In the genomic region with DNA sequence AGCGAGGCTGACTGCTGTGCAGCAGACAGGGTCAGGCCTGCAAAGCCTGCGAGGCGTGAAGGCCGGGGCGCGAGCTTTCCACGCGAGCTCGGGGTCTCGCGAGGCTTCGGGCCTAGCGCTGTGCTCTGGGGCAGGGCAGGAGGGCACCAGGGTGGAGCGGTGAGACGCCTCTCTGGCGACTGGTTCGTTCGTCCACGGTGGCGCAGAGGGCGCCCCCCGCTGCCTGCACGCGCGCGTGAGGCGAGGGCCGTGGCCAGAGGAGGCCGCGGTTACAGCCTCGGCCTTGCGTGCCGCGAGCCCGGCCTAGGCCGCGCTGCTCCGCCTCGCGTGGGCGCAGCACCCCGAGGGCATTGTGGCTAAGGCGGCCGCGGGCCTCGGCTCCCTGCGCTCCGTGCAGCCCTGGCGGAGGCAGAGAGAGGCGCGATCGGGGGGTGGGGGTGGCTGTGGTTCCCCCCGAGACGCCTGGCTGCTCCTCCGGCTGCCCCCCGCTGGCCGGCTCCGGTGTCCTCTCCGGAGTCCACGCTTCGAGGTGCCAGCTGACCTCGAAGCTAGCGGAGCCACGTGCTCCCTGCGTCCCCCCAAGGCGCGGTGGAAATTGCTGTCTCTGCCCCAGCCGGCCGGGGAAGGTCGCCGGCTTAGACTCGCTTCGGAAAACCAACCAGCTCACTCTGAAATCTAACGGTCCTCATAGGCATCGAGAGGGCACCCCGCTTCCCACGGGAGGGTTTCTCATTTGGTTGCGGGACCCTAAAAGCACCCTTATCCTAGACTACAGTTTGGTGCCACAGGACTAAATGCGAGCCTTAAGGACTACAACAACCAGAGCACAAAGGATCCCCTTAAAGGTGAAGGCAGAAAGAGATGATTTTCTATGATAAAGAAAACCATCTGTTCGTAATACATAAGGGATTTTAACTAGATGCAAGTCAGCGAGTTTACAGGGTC, we compare ENCODE assay signal across 9 mouse cellular contexts. TPM values are rescaled to one million over a fixed set of nuclear protein-coding genes. Genes with fewer than 3 reads are reported as not detected.
DNase-seq lines count a peak whose midpoint lies in the region; ATAC-seq and TF ChIP-seq lines count a peak whose summit lies in the region.
"Had no signal": no experiment of that assay in that cellular context is flagged by ENCODE, and none has a peak within 500 bp of the region (broad histone marks: within the 10 kb centered on the region; RNA-seq: fewer than 3 reads in every experiment).

No protein-coding gene starts in this region.

- TF ChIP-seq CTCF in midbrain, postnatal 0 days (IDR thresholded peaks at IDR 0.05): no peak

- no peaks in the 10 kb centered on the region for H3K9me3 ChIP-seq in heart, embryonic 14.5 days (ENCODE audit: control insufficient read depth, low read length)
- H3K9me3 ChIP-seq in hindbrain, embryonic 11.5 days (ENCODE audit: control insufficient read depth, low read length): no peaks in the 10 kb centered on the region
- no peaks in the 10 kb centered on the region for H3K9me3 ChIP-seq in midbrain, postnatal 0 days (ENCODE audit: low read length)

- H3K4me2 ChIP-seq in heart, embryonic 14.5 days (ENCODE audit: low read length): peak overlapping the region; percentile 50
- no peak overlapping the region; the same call in 1 of the 2 replicates for H3K4me2 ChIP-seq in hindbrain, embryonic 11.5 days (replicated peaks; ENCODE audit: low read depth, low read length)
- H3K4me2 ChIP-seq in midbrain, postnatal 0 days (ENCODE audit: low read depth, low read length, poor library complexity, severe bottlenecking): no peak overlapping the region

- ATAC-seq in heart, embryonic 14.5 days (ENCODE audit: insufficient number of reproducible peaks, insufficient read depth, low FRiP score, low read depth): no peak
- peak; percentile 46 for ATAC-seq in hindbrain, embryonic 11.5 days (ENCODE audit: low FRiP score)
- peak; percentile 38 for ATAC-seq in midbrain, postnatal 0 days (ENCODE audit: low FRiP score)

- H3K4me1 ChIP-seq in heart, embryonic 14.5 days (ENCODE audit: control insufficient read depth in 2 of 2, insufficient read depth in 2 of 2, low read length in 2 of 2): peaks cover 7 to 23% of the 10 kb centered on the region in 2 experiments
- peaks cover 5% of the 10 kb centered on the region for H3K4me1 ChIP-seq in hindbrain, embryonic 11.5 days (replicated peaks; ENCODE audit: control insufficient read depth, insufficient read depth, low read length)
- H3K4me1 ChIP-seq in midbrain, postnatal 0 days (ENCODE audit: insufficient read depth, low read length): peaks cover 3% of the 10 kb centered on the region; the same call in 1 of the 2 replicates

- H3K9ac ChIP-seq in heart, embryonic 14.5 days (ENCODE audit: low read length): peak overlapping the region; percentile 30; the same call in 1 of the 2 replicates
- H3K9ac ChIP-seq in hindbrain, embryonic 11.5 days (ENCODE audit: low read depth, low read length): peak overlapping the region; percentile 8; the same call in 1 of the 2 replicates
- no peak overlapping the region for H3K9ac ChIP-seq in midbrain, postnatal 0 days (replicated peaks; ENCODE audit: low read length, poor library complexity, severe bottlenecking)

- WGBS in heart, embryonic 14.5 days: 3% methylated on average over 71 of the region's 81 CpGs
- 2% methylated on average over 79 of the region's 81 CpGs for WGBS in hindbrain, embryonic 11.5 days
- 3% methylated on average over 60 of the region's 81 CpGs for WGBS in midbrain, postnatal 0 days

- H3K4me3 ChIP-seq in heart, embryonic 14.5 days (ENCODE audit: control insufficient read depth in 1 of 2, insufficient read depth in 1 of 2, low read depth in 1 of 2, low read length in 2 of 2): peak overlapping the region; percentile 0 to 30; a peak in 3 of 4 replicates
- peak overlapping the region; percentile 14; the same call in 1 of the 2 replicates for H3K4me3 ChIP-seq in hindbrain, embryonic 11.5 days (ENCODE audit: low read depth, low read length)
- no peak overlapping the region for H3K4me3 ChIP-seq in midbrain, postnatal 0 days (ENCODE audit: low read depth, low read length)

- peaks cover 94% of the 10 kb centered on the region for H3K27me3 ChIP-seq in heart, embryonic 14.5 days (ENCODE audit: control insufficient read depth, insufficient read depth, low read length)
- peaks cover 74% of the 10 kb centered on the region for H3K27me3 ChIP-seq in hindbrain, embryonic 11.5 days (ENCODE audit: control insufficient read depth, insufficient read depth, low read length)
- peaks cover 76% of the 10 kb centered on the region for H3K27me3 ChIP-seq in midbrain, postnatal 0 days (ENCODE audit: insufficient read depth, low read length)

- H3K27ac ChIP-seq in heart, embryonic 14.5 days (replicated peaks in 1 of 2; ENCODE audit: control insufficient read depth in 1 of 2, insufficient read depth in 1 of 2, low read depth in 2 of 2, low read length in 2 of 2): no peak overlapping the region
- 0 out of 2 replicates have a peak overlapping the region, but pooled peaks have one; percentile 17 for H3K27ac ChIP-seq in hindbrain, embryonic 11.5 days (ENCODE audit: low read depth, low read length)
- H3K27ac ChIP-seq in midbrain, postnatal 0 days (ENCODE audit: low read depth, low read length): no peak overlapping the region

- DNase-seq in heart, adult 8-10 months (ENCODE audit: low spot score): no peak
- DNase-seq in embryo, embryonic 11 days: peak; percentile 57
- DNase-seq in hindbrain, embryonic 11.5 days (ENCODE audit: low spot score): peak; percentile 63
- DNase-seq in midbrain, postnatal 0 days (ENCODE audit: low spot score): no peak
- DNase-seq in right cerebral cortex, adult 18-20 months: no peak
- no peak for DNase-seq in spleen, postnatal 14 days (ENCODE audit: low spot score in 2 of 2)
- no peak for DNase-seq in right cerebral cortex, postnatal 36 days (ENCODE audit: low spot score in 2 of 2)

- no peaks in the 10 kb centered on the region for H3K36me3 ChIP-seq in heart, embryonic 14.5 days (ENCODE audit: control insufficient read depth, insufficient read depth, low read length)
- no peaks in the 10 kb centered on the region for H3K36me3 ChIP-seq in hindbrain, embryonic 11.5 days (ENCODE audit: control insufficient read depth, insufficient read depth, low read length)
- H3K36me3 ChIP-seq in midbrain, postnatal 0 days (ENCODE audit: insufficient read depth, low read length): no peaks in the 10 kb centered on the region

RNA-seq across cellular contexts. Expression of a gene that starts 10.2 kb away (rescaled TPM):
- polyA plus RNA-seq in heart, embryonic 14.5 days (2014; fragmentation: Nextera tagmentation; extraction: Ambion mirVana): not detected in 2 replicates
- not detected for total RNA-seq in heart, adult 8-10 months (2022)
- polyA plus RNA-seq in hindbrain, embryonic 11.5 days (2014; fragmentation: Nextera tagmentation; extraction: Ambion mirVana): 10.6 and 14.0 TPM in 2 replicates
- total RNA-seq in midbrain, postnatal 0 days (2014; rRNA removed): 3.3 and 5.0 TPM in 2 replicates
- polyA plus RNA-seq in midbrain, postnatal 0 days (2015; fragmentation: Nextera tagmentation; extraction: Ambion mirVana): 2.4 and 4.5 TPM in 2 replicates
- total RNA-seq: heart, postnatal 10 days had no signal

Comparison
In these comparisons a context has a peak if more than half of its experiments do, and no peak if none do; other contexts are left out.
1. DNase-seq: peak in embryo, embryonic 11 days (single experiment) and hindbrain, embryonic 11.5 days (single experiment); none in heart, adult 8-10 months (single experiment), midbrain, postnatal 0 days (single experiment), right cerebral cortex, adult 18-20 months (single experiment), spleen, postnatal 14 days (0 of 2) and right cerebral cortex, postnatal 36 days (0 of 2).